Mouse (Mus musculus): ENCODE results near the gene Rgs12. TPM values are rescaled to one million over a fixed set of nuclear protein-coding genes. Genes with fewer than 3 reads are reported as not detected.

Rgs12 gene
- polyA plus RNA-seq (2014; fragmentation: Illumina TruSeq; extraction: RNeasy Lipid Tissue Mini Kit (QIAGEN cat#74804)), result 38.9 TPM

GRCm38 (mm10) chr5:34948861-34949760 lies at the start of gene Rgs12:
TSS of gene Rgs12 (plus strand) at chr5:34949445.

GRCm38 (mm10) chr5:34907910-34908725 lies 41.1 kb upstream of the Rgs12 start, which contains the start of gene Msantd1:
TSS of gene Msantd1 (plus strand) at chr5:34908012.

GRCm38 (mm10) chr5:35041268-35041829 lies 92.1 kb downstream of the Rgs12 start, which contains the start of gene Hgfac:
TSS of gene Hgfac (plus strand) at chr5:35041509.

GRCm38 (mm10) chr5:35056604-35057432 lies 107.6 kb downstream of the Rgs12 start, which contains the start of gene Dok7:
TSS of gene Dok7 (plus strand) at chr5:35056766.

Other genes starting within 250 kb of the Rgs12 start
- gene Htt, start 187.7 kb upstream of the Rgs12 start, polyA plus RNA-seq (2014; fragmentation: Illumina TruSeq; extraction: RNeasy Lipid Tissue Mini Kit (QIAGEN cat#74804)), result 8.2 TPM
- not detected for gene Msantd1, start 41.4 kb upstream of the Rgs12 start, polyA plus RNA-seq (2014; fragmentation: Illumina TruSeq; extraction: RNeasy Lipid Tissue Mini Kit (QIAGEN cat#74804))
- gene Hgfac, start 92.1 kb downstream of the Rgs12 start, polyA plus RNA-seq (2014; fragmentation: Illumina TruSeq; extraction: RNeasy Lipid Tissue Mini Kit (QIAGEN cat#74804)), result not detected
- not detected for gene Dok7, start 107.3 kb downstream of the Rgs12 start, polyA plus RNA-seq (2014; fragmentation: Illumina TruSeq; extraction: RNeasy Lipid Tissue Mini Kit (QIAGEN cat#74804))
- gene Lrpap1, start 156.3 kb downstream of the Rgs12 start, polyA plus RNA-seq (2014; fragmentation: Illumina TruSeq; extraction: RNeasy Lipid Tissue Mini Kit (QIAGEN cat#74804)), result 16.9 TPM